ENCODE assay signal across 8 mouse cellular contexts in genomic region chr15:96640291-96640985, GRCm38 (mm10). TPM values are rescaled to one million over a fixed set of nuclear protein-coding genes. Genes with fewer than 3 reads are reported as not detected.
A peak's percentile ranks its signal among the peaks of the same experiment; 100 is the strongest.
DNase-seq lines count a peak whose midpoint lies in the region; ATAC-seq and TF ChIP-seq lines count a peak whose summit lies in the region.

No protein-coding gene starts in this region.

- peak overlapping the region; percentile 77 for H3K9ac ChIP-seq in heart, postnatal 0 days (replicated peaks; ENCODE audit: low read depth, low read length)
- H3K9ac ChIP-seq in liver, embryonic 15.5 days, result peak overlapping the region; percentile 61
- peak overlapping the region; percentile 100 for H3K9ac ChIP-seq in neural tube, embryonic 15.5 days (replicated peaks)

- peak overlapping the region; percentile 92 for H3K27ac ChIP-seq in heart, postnatal 0 days (ENCODE audit: low read depth)
- H3K27ac ChIP-seq in liver, embryonic 15.5 days (replicated peaks), result peak overlapping the region; percentile 68; the same call in 1 of the 2 replicates
- H3K27ac ChIP-seq in neural tube, embryonic 15.5 days (replicated peaks), result peak overlapping the region; percentile 100

- DNase-seq in lung, adult 18-20 months, result peak; percentile 32 to 36
- no peak for DNase-seq in lung, postnatal 14 days
- DNase-seq in cerebellum, postnatal 10 days, result peak; percentile 46 to 49
- peak; percentile 22 for DNase-seq in heart, postnatal 0 days (ENCODE audit: low spot score)
- no peak for DNase-seq in adipocyte (ENCODE audit: low spot score)
- no peak for DNase-seq in gastrocnemius, adult 8-10 months (ENCODE audit: low spot score in 2 of 2)

- TF ChIP-seq CTCF in heart, postnatal 0 days (IDR thresholded peaks at IDR 0.05; ENCODE audit: low read depth), result no peak

- peak overlapping the region; percentile 82 for H3K4me3 ChIP-seq in heart, postnatal 0 days (ENCODE audit: low read depth, low read length)
- H3K4me3 ChIP-seq in liver, embryonic 15.5 days (replicated peaks), result peak overlapping the region; percentile 71
- H3K4me3 ChIP-seq in neural tube, embryonic 15.5 days (replicated peaks), result peak overlapping the region; percentile 86

- H3K9me3 ChIP-seq in heart, postnatal 0 days (replicated peaks; ENCODE audit: control insufficient read depth, low read length), result no peaks in the 10 kb centered on the region
- H3K9me3 ChIP-seq in liver, embryonic 15.5 days (replicated peaks), result no peaks in the 10 kb centered on the region
- no peaks in the 10 kb centered on the region for H3K9me3 ChIP-seq in neural tube, embryonic 15.5 days (replicated peaks)

- H3K27me3 ChIP-seq in heart, postnatal 0 days (ENCODE audit: control insufficient read depth, insufficient read depth, low read length), result no peaks in the 10 kb centered on the region
- H3K27me3 ChIP-seq in liver, embryonic 15.5 days, result peaks cover 7% of the 10 kb centered on the region; the same call in 1 of the 2 replicates
- no peaks in the 10 kb centered on the region for H3K27me3 ChIP-seq in neural tube, embryonic 15.5 days (replicated peaks)

- no peak for TF ChIP-seq EP300 in heart, postnatal 0 days (IDR thresholded peaks at IDR 0.05; ENCODE audit: low read depth)

- 14% methylated on average over 16 of the region's 16 CpGs for WGBS in heart, postnatal 0 days
- WGBS in liver, embryonic 15.5 days (ENCODE audit: insufficient replicate concordance), result 10% methylated on average over 16 of the region's 16 CpGs
- 5% methylated on average over 16 of the region's 16 CpGs for WGBS in neural tube, embryonic 15.5 days

- H3K4me1 ChIP-seq in heart, postnatal 0 days (ENCODE audit: control insufficient read depth, insufficient read depth), result peaks cover 15% of the 10 kb centered on the region
- peaks cover 53% of the 10 kb centered on the region for H3K4me1 ChIP-seq in liver, embryonic 15.5 days (replicated peaks)
- peaks cover 44% of the 10 kb centered on the region for H3K4me1 ChIP-seq in neural tube, embryonic 15.5 days

- H3K4me2 ChIP-seq in heart, postnatal 0 days (ENCODE audit: low read depth, low read length), result peak overlapping the region; percentile 80
- peak overlapping the region; percentile 96 for H3K4me2 ChIP-seq in liver, embryonic 15.5 days
- H3K4me2 ChIP-seq in neural tube, embryonic 15.5 days, result peak overlapping the region; percentile 81

- no peaks in the 10 kb centered on the region; the same call in 1 of the 2 replicates for H3K36me3 ChIP-seq in heart, postnatal 0 days (replicated peaks; ENCODE audit: control insufficient read depth, insufficient read depth, low read length)
- H3K36me3 ChIP-seq in liver, embryonic 15.5 days (replicated peaks), result no peaks in the 10 kb centered on the region
- H3K36me3 ChIP-seq in neural tube, embryonic 15.5 days, result peaks cover 7% of the 10 kb centered on the region; the same call in 1 of the 2 replicates

- peak; percentile 9; the same call in 1 of the 2 replicates for ATAC-seq in heart, postnatal 0 days (ENCODE audit: insufficient read depth, low read depth)
- 0 out of 2 replicates have a peak, but pooled peaks have one; percentile 11 for ATAC-seq in liver, embryonic 15.5 days (ENCODE audit: insufficient read depth)
- no peak for ATAC-seq in neural tube, embryonic 15.5 days (ENCODE audit: low FRiP score)

RNA-seq across cellular contexts. Expression of gene Slc38a1, which starts 2.3 kb away (rescaled TPM):
- 52.4 and 57.8 TPM in 2 replicates for total RNA-seq in heart, postnatal 0 days (2014; rRNA removed; ENCODE audit: low replicate concordance)
- 43.6 and 56.7 TPM in 2 replicates for polyA plus RNA-seq in heart, postnatal 0 days (2015; fragmentation: Nextera tagmentation; extraction: Ambion mirVana)
- 14.5 and 18.2 TPM in 2 replicates for polyA plus RNA-seq in liver, embryonic 15.5 days (2015; fragmentation: Nextera tagmentation; extraction: Ambion mirVana)
- 127 and 134 TPM in 2 replicates for polyA plus RNA-seq in neural tube, embryonic 15.5 days (2015; fragmentation: Nextera tagmentation; extraction: Ambion mirVana)
- total RNA-seq in gastrocnemius, adult 8-10 months (2022), result 1 to 10 TPM in 2 of 4 experiments, under 1 TPM in 2; 0.45 to 2.5 (median 1.0) TPM

RNA-seq across cellular contexts. Expression of gene Slc38a2, which starts 59.1 kb away (rescaled TPM):
- 225 and 263 TPM in 2 replicates for total RNA-seq in heart, postnatal 0 days (2014; rRNA removed; ENCODE audit: low replicate concordance)
- polyA plus RNA-seq in heart, postnatal 0 days (2015; fragmentation: Nextera tagmentation; extraction: Ambion mirVana), result 130 and 144 TPM in 2 replicates
- 33.8 and 33.9 TPM in 2 replicates for polyA plus RNA-seq in liver, embryonic 15.5 days (2015; fragmentation: Nextera tagmentation; extraction: Ambion mirVana)
- polyA plus RNA-seq in neural tube, embryonic 15.5 days (2015; fragmentation: Nextera tagmentation; extraction: Ambion mirVana), result 89.3 and 93.9 TPM in 2 replicates
- total RNA-seq in gastrocnemius, adult 8-10 months (2022), result 100 to 1,000 TPM in 1 of 4 experiments, 10 to 100 TPM in 3; 60.8 to 209 (median 73.5) TPM

Comparison
In these comparisons a context has a peak if more than half of its experiments do, and no peak if none do; other contexts are left out.
1. DNase-seq: peak in lung, adult 18-20 months (2 of 2), cerebellum, postnatal 10 days (2 of 2) and heart, postnatal 0 days (single experiment); none in lung, postnatal 14 days (single experiment), adipocyte (single experiment) and gastrocnemius, adult 8-10 months (0 of 2).
2. Peak in every context shown above with its lines, with median percentiles within 50 percentile points of each other: H3K27ac ChIP-seq, H3K4me2 ChIP-seq, H3K4me3 ChIP-seq and H3K9ac ChIP-seq.